Mouse (Mus musculus) intestine, embryonic 16.5 days (tissue): ENCODE data around the gene Proca1. TPM values are rescaled to one million over a fixed set of nuclear protein-coding genes. Genes with fewer than 3 reads are reported as not detected.
A peak's percentile ranks its signal among the peaks of the same experiment; 100 is the strongest.

ENCODE experiments used
- ATAC-seq: fragments of 200-750 bp; cut with Nextera tagmentation; 2 replicates; pipeline ENCODE4 v1.8.0; 2017; ENCODE audit warnings: moderate TSS enrichment, moderate library complexity
- H3K27ac ChIP-seq: fragments of 300-500 bp; sonication (generic); 2 replicates; pipeline ENCODE4 v1.5.1; 2014; ENCODE audit warnings: mild to moderate bottlenecking, low read length
- H3K27me3 ChIP-seq: fragments of 300-500 bp; sonication (generic); replicated peaks from 2 replicates; pipeline ENCODE4 v1.6.1; 2014; ENCODE audit warnings: low read length, control low read depth, mixed read lengths; ENCODE audit not compliant: control insufficient read depth, insufficient read depth
- H3K36me3 ChIP-seq: fragments of 300-500 bp; sonication (generic); 2 replicates; pipeline ENCODE4 v1.6.1; 2014; ENCODE audit warnings: low read length, control low read depth; ENCODE audit not compliant: control insufficient read depth, insufficient read depth
- H3K4me1 ChIP-seq: fragments of 300-500 bp; sonication (generic); 2 replicates; pipeline ENCODE4 v1.6.1; 2014; ENCODE audit warnings: low read length, control low read depth, mixed read lengths; ENCODE audit not compliant: control insufficient read depth, insufficient read depth
- H3K4me2 ChIP-seq: fragments of 300-500 bp; sonication (generic); 2 replicates; pipeline ENCODE4 v1.6.1; 2014; ENCODE audit warnings: low read depth, low read length, control low read depth
- H3K4me3 ChIP-seq: fragments of 300-500 bp; sonication (generic); 2 replicates; pipeline ENCODE4 v1.5.1; 2014; ENCODE audit warnings: mild to moderate bottlenecking, low read length
- H3K9ac ChIP-seq: fragments of 300-500 bp; sonication (generic); 2 replicates; pipeline ENCODE4 v1.6.1; 2014; ENCODE audit warnings: low read depth, low read length
- H3K9me3 ChIP-seq: fragments of 300-500 bp; sonication (generic); 2 replicates; pipeline ENCODE4 v1.6.1; 2016; ENCODE audit warnings: low read length, control low read depth; ENCODE audit not compliant: control insufficient read depth
- WGBS: fragments of 180-500 bp; shearing (Covaris S2); extraction: QIAGEN DNeasy Blood & Tissue Kit; methylation state at CpG from one replicate; pipeline ENCODE4 v1.1.7; 2014; 5-methylcytosine and 5-hydroxymethylcytosine counted together
- polyA plus RNA-seq: library from polyadenylated mRNA; unstranded; fragments of >200 nt; fragmentation: Nextera tagmentation; extraction: Ambion mirVana; gene quantifications from 2 replicates; pipeline ENCODE4 v1.2.1, GENCODE M21; 2015

The Proca1 gene
- polyA plus RNA-seq, 1 experiment from 2014 or later = 1.8 TPM

- Histone ChIP-seq H3K4me3 (peak overlapping the region; percentile 99), H3K27ac (peak overlapping the region; percentile 99), H3K9ac (peak overlapping the region; percentile 99), H3K4me2 (peak overlapping the region; percentile 94), H3K4me1 (peaks cover 49% of the 10 kb centered on the region), H3K27me3 (no peaks in the 10 kb centered on the region), H3K9me3 (no peaks in the 10 kb centered on the region), H3K36me3 (peaks cover 21% of the 10 kb centered on the region)
- WGBS = 0% methylated on average over 14 of the region's 14 CpGs
- no peak for ATAC-seq
Observed at GRCm38 (mm10) chr11:78164604-78164923, 28.6 kb upstream of the Proca1 start.

DNA sequence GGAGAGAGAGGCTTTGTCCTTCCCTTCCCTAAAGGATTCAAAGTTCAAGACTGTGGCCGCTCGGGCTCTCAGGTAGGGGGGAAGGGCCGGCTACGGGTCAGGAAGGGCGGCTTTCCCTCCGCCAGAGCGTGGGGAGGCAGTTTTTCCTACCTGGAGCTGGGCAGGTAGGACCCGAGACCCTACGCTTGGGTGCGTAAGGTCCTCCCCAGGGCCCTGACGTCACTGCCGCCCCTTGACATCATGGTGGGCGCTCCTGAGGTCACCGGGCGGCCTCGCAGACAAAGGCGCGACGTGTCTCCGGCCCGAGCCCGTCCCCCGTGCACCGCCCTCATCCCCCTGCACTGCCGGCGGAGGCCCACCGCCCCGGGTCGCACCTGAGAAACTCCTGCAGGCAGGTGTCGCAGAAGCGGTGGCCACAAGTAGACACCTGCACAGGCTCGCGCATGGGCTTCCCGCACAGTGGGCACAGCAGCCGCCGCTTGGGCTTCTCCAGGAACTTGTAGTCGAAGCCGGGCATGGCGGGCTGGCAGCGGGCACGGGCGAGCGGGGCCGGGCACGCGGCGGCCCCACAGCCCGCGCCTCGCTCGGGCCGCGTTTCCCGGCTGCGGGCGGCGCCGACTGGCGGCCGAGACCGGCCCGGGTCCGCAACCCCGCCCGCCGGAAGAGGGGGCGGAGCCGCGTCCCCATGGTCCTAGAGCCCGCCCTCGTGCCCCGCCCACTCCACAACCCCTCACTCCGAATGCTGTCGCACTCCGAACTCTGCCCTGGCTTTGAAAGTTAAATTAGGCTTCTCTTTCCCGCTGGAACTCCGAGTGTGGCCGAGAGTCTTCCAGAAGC is 28.1 kb upstream of the Proca1 start, which contains the start of gene Traf4:
Gene Traf4 (minus strand): TSS at position 666 of the 837 bp plus-strand sequence.
- Histone ChIP-seq H3K4me2 (peak within 1 kb of the TSS; percentile 94), H3K27me3 (no peaks in the 10 kb centered on the region), H3K36me3 (peaks cover 16% of the 10 kb centered on the region), H3K4me1 (peaks cover 49% of the 10 kb centered on the region), H3K9ac (peak within 1 kb of the TSS; percentile 99), H3K9me3 (no peaks in the 10 kb centered on the region), H3K27ac (peak within 1 kb of the TSS; percentile 99), H3K4me3 (peak within 1 kb of the TSS; percentile 99)
- ATAC-seq = peak; percentile 81
- WGBS = under 1% methylated on average over 72 of the region's 78 CpGs

DNA sequence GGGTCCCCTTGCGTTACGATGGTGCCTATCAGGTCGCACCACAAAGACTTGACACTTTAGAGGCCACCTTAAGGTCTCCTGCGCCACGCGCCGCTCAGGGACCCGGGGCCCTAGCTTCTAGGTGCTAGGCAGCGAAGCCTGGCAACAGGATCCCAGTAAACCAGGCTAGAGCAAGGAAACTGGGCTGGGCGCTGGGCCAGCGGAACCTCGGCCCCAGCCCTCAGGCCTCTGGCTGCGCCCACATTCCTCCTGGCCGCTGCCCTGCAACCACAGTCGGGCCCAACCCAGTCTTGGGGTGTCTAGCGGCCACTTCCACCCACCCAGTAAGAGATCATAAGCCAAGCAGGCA is 27.5 kb upstream of the Proca1 start:
- peak; percentile 53 for ATAC-seq

DNA sequence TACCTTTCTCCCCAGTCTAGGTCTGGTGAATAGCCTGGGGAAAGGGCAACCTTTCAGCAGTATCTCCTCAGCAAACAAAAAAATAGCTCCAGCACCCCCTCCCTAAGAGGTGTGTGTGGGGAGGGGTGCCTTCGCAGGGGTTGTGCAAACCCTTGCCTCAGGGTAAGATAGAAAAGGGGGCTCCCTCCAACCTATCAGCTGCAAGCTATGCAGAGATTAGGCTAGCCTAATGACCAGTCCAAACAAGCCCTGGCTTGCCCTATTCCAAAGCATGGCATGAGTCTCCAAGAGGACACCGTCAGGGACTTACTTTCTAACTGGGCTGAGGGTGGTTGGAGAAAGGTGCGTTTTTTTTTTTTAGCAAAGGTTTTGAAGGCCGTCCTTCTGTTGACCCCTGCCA is 27.0 kb upstream of the Proca1 start:
- Histone ChIP-seq H3K9me3 (no peaks in the 10 kb centered on the region), H3K4me3 (peak overlapping the region; percentile 99), H3K9ac (peak overlapping the region; percentile 99), H3K27ac (peak overlapping the region; percentile 99), H3K4me2 (peak overlapping the region; percentile 94), H3K4me1 (peaks cover 44% of the 10 kb centered on the region), H3K36me3 (peaks cover 9% of the 10 kb centered on the region), H3K27me3 (no peaks in the 10 kb centered on the region)
- WGBS = 45% methylated on average over 4 of the region's 4 CpGs
- no peak for ATAC-seq

More for the DNA sequence above, 27.5 kb upstream of the Proca1 start:
- Histone ChIP-seq H3K9ac (peak overlapping the region; percentile 99), H3K4me3 (peak overlapping the region; percentile 99), H3K27ac (peak overlapping the region; percentile 99), H3K4me1 (peaks cover 48% of the 10 kb centered on the region), H3K4me2 (peak overlapping the region; percentile 94), H3K27me3 (no peaks in the 10 kb centered on the region), H3K36me3 (peaks cover 12% of the 10 kb centered on the region), H3K9me3 (no peaks in the 10 kb centered on the region)
- 1% methylated on average over 16 of the region's 16 CpGs for WGBS

DNA sequence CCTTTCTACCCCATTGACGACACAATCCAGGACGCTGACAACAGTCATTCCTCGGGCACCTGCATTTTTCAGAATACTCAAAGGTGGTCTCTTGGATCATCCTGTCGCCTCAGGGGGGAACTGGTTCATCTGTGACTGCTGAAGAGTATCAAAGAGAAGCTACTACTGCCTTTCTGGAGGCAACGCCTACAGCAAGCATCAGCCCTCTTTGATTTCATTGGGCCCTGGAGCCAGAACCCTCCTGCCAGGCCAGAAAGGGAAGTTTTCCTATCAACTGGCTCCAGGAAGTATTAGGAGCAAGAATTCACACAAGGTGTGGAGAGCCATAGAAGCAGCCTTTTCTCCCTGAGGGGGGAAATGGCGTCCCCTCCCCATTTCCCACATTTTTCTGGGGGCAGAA is 26.6 kb upstream of the Proca1 start:
- no peaks in the 10 kb centered on the region for H3K27me3 ChIP-seq
- no peak for ATAC-seq
- H3K27ac ChIP-seq = peak overlapping the region; percentile 99
- H3K9me3 ChIP-seq = no peaks in the 10 kb centered on the region
- H3K36me3 ChIP-seq = peaks cover 5% of the 10 kb centered on the region; the same call in 1 of the 2 replicates
- WGBS = 60% methylated on average over 6 of the region's 6 CpGs
- H3K4me1 ChIP-seq = peaks cover 40% of the 10 kb centered on the region
- H3K4me2 ChIP-seq = peak overlapping the region; percentile 94
- H3K4me3 ChIP-seq = no peak overlapping the region
- peak overlapping the region; percentile 99; the same call in 1 of the 2 replicates for H3K9ac ChIP-seq

DNA sequence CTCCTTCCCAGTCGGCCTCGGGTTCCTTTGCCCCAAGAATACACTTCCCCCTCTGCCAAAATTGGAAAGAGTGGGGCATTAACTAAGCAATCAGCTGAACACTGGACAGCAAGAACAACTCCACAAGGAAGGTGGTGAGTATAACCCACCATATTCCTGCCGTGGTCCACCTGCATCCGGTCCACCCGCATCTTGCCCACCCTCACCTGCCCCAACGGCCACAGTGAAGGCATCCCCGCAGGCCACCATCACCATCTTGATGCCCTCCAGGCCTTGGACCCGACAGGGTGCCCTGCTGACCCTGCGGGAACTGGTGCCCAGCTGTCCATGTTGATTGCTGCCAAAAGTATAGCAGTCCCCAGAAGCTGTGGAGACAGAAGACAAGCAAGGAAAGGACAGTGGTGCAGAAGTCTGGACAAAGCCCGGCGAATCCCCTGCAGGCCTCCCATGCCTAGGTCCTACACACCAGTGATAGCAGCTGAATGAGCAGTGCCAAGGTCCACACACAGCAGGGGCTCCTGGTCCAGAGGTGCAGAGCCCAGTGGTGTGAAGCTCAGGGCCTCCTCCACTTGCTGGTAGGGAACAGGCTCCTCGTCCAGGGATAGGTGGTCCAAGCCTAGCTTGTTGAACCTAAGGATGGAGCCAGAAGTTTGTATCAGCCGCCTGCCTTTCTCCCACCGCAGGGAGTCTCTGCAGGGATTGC is 25.8 kb upstream of the Proca1 start:
- Histone ChIP-seq H3K27me3 (no peaks in the 10 kb centered on the region), H3K4me3 (no peak overlapping the region), H3K4me2 (peak overlapping the region; percentile 14; the same call in 1 of the 2 replicates), H3K4me1 (peaks cover 32% of the 10 kb centered on the region), H3K9me3 (no peaks in the 10 kb centered on the region), H3K36me3 (no peaks in the 10 kb centered on the region), H3K27ac (peak overlapping the region; percentile 99; the same call in 1 of the 2 replicates), H3K9ac (0 out of 2 replicates have a peak overlapping the region, but pooled peaks have one; percentile 27)
- 86% methylated on average over 14 of the region's 14 CpGs for WGBS
- ATAC-seq = no peak

GRCm38 (mm10) chr11:78168541-78169468 is 24.4 kb upstream of the Proca1 start:
- no peaks in the 10 kb centered on the region for H3K27me3 ChIP-seq
- ATAC-seq = peak; percentile 31
- peak overlapping the region; percentile 46; the same call in 1 of the 2 replicates for H3K9ac ChIP-seq
- 37% methylated on average over 19 of the region's 19 CpGs for WGBS
- peak overlapping the region; percentile 54 for H3K4me2 ChIP-seq
- H3K27ac ChIP-seq = peak overlapping the region; percentile 89
- H3K4me3 ChIP-seq = peak overlapping the region; percentile 30
- H3K9me3 ChIP-seq = no peaks in the 10 kb centered on the region
- no peaks in the 10 kb centered on the region for H3K36me3 ChIP-seq
- H3K4me1 ChIP-seq = peaks cover 27% of the 10 kb centered on the region

- WGBS = 80% methylated on average over 15 of the region's 15 CpGs
- H3K9ac ChIP-seq = no peak overlapping the region
- H3K27me3 ChIP-seq = no peaks in the 10 kb centered on the region
- H3K27ac ChIP-seq = peak overlapping the region; percentile 40
- peaks cover 31% of the 10 kb centered on the region for H3K4me1 ChIP-seq
- no peak overlapping the region for H3K4me2 ChIP-seq
- no peaks in the 10 kb centered on the region for H3K36me3 ChIP-seq
- H3K9me3 ChIP-seq = no peaks in the 10 kb centered on the region
- no peak overlapping the region for H3K4me3 ChIP-seq
- 0 out of 2 replicates have a peak, but pooled peaks have one; percentile 14 for ATAC-seq
Observed at GRCm38 (mm10) chr11:78170306-78170705, 22.9 kb upstream of the Proca1 start.
